Mouse (Mus musculus) heart, embryonic 14.5 days (tissue): Measurements from ENCODE around the gene Nr1h5. TPM values are rescaled to one million over a fixed set of nuclear protein-coding genes. Genes with fewer than 3 reads are reported as not detected.

ENCODE experiments used
- polyA plus RNA-seq: library from polyadenylated mRNA; unstranded; fragments of >200 nt; fragmentation: Nextera tagmentation; extraction: Ambion mirVana; gene quantifications from 2 replicates; pipeline ENCODE4 v1.2.1, GENCODE M21; 2014

Nr1h5 gene
- polyA plus RNA-seq, 1 experiment from 2014 or later: not detected

Other genes with a start within 250 kb of the Nr1h5 start
- gene Tspan2, start 229.6 kb downstream of the Nr1h5 start, polyA plus RNA-seq: 31.3 and 34.8 TPM in 2 replicates
- gene Tshb, start 181.4 kb downstream of the Nr1h5 start, polyA plus RNA-seq: 0.15 and 0.49 TPM in 2 replicates
- gene Sycp1, start 28.0 kb downstream of the Nr1h5 start, polyA plus RNA-seq: not detected in 2 replicates
- 80.6 and 92.6 TPM in 2 replicates for gene Sike1, start 31.6 kb upstream of the Nr1h5 start, polyA plus RNA-seq
- gene Csde1, start 56.3 kb upstream of the Nr1h5 start, polyA plus RNA-seq: 349 and 364 TPM in 2 replicates
- gene Nras, start 94.2 kb upstream of the Nr1h5 start, polyA plus RNA-seq: 88.5 and 97.6 TPM in 2 replicates
- gene Ampd1, start 109.9 kb upstream of the Nr1h5 start, polyA plus RNA-seq: 0.09 and 0.30 TPM in 2 replicates
- 3.1 and 3.4 TPM in 2 replicates for gene Dennd2c, start 138.5 kb upstream of the Nr1h5 start, polyA plus RNA-seq
- 110 and 120 TPM in 2 replicates for gene Bcas2, start 207.5 kb upstream of the Nr1h5 start, polyA plus RNA-seq